Mouse (Mus musculus): Measurements from ENCODE around the gene Gm49361.

The Gm49361 gene

DNA sequence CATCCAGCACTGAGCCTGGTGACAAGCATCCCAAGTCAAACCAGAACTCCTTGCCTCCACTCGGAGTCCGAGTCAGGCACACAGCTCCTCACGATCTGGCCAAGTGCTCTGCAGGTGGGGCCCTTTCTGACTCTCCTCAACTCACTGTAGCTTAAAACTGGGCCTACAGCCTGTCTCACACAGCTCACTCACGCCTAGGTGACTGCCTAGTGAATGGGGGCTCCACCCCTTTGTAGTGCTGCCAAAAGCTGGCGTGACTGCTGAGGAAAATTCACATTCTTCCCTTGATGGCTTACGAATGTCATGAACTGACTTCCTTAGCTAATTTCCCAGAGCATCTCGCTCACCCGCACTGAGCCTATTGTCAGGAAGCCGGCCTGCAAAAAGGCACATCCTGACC lies 15.4 kb downstream of the Gm49361 start:
- no peak for DNase-seq (ENCODE audit: low spot score in 2 of 2)

DNA sequence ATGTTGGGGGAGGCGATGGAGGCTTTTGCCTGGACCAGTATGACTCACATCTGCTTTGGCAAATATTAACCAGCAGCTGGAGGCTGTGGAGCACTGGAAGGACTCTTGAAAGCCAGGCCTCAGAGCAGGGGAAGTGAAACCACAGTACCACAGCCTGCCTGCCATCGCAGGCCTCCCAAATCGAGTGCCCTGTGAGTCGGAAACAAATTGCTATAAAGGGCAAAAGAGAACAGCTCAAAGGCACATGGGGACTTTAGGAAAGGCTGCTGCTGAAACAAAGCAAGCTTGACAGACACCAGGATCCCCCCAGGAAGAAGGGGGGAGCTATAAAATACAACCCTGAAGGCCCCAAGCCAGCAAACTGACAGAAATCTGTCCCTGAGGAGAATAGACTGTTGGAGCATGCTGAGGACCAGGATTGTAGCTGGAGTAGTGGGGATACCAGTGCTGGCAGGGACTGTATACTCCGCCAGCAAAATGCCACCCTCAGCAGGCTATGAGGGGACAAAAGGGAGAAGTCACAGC lies 15.9 kb downstream of the Gm49361 start:
- DNase-seq (ENCODE audit: low spot score in 2 of 2), result peak in 1 of 2 experiments; percentile 56

DNA sequence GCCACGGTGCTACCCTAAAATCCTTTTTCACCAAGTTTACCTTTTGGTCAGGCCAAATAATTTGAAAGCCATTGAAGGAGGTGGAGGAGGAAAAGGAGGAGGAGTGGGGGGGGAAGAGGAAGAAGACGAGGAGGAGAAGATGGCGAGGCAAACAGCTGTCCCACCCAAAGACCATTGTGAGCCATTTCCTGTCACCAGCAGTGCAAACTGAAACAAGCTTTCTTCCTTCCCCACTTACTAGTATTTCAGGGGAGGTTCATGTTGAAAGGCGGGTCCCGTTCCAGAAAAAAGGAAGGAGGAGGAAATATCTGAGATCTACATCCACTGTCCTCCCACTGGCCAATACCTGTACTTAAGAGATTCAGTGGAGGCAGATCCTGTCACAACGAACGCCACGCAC lies 16.5 kb downstream of the Gm49361 start:
- no peak for DNase-seq (ENCODE audit: low spot score in 2 of 2)

DNA sequence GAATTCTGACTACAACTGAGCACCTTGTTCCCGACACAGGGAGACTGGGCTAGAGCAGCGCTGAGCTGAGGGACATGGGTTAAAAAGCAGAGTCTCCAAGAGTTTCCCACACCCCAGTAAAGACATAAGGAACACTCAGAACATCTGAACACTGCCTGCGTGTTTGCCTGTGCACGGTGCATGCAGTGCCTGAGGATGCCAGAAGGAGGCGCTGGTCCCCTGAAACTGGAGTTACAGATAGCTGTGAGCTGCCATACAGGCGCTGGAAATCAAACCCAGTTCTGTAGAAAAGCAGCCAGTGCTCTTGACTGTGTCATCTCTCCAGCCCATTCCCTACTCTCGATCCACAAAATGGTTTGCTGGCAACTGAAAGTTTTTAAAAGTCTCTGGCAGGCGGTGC lies 19.7 kb downstream of the Gm49361 start:
- peak in 1 of 2 experiments; percentile 61 for DNase-seq (ENCODE audit: low spot score in 2 of 2)

DNA sequence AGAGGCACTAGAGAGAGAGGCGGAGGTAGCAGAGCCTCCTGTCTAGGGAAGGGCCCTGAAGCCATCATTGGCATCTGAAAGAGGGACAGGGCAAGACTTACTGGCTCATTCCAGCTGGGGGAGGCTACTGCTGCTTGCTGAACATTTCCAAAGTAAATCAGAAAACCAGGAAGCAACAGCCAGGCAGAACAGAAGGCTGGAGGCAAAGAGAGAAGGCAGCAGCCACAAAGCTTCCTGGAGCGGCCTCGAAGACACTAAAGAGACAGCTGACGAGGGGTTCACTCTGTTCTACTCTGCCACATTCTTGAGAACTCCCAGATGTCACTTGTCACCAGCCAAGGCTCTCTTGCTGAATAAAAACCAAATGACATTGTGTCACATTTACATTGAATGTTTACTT lies 21.4 kb downstream of the Gm49361 start:
- DNase-seq (ENCODE audit: low spot score in 2 of 2), result no peak

DNA sequence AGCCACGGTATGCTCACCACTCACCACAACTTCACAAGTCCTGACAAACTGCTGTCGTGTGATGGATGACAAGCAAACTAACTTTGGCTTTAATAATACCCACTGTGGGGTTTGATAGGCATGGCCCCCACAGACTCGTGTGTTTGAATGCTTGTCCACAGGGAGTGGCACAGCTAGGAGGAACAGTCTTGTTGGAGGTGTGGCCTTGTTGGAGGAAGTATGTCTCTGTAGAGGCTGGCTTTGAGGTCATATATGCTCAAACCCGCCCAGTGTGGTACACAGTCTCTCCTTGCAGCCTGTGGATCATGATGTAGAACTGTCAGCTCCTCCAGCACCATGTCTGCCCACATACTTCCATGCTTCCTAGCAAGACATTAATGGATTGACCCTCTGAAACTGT lies 27.7 kb downstream of the Gm49361 start:
- no peak for DNase-seq (ENCODE audit: low spot score in 2 of 2)

DNA sequence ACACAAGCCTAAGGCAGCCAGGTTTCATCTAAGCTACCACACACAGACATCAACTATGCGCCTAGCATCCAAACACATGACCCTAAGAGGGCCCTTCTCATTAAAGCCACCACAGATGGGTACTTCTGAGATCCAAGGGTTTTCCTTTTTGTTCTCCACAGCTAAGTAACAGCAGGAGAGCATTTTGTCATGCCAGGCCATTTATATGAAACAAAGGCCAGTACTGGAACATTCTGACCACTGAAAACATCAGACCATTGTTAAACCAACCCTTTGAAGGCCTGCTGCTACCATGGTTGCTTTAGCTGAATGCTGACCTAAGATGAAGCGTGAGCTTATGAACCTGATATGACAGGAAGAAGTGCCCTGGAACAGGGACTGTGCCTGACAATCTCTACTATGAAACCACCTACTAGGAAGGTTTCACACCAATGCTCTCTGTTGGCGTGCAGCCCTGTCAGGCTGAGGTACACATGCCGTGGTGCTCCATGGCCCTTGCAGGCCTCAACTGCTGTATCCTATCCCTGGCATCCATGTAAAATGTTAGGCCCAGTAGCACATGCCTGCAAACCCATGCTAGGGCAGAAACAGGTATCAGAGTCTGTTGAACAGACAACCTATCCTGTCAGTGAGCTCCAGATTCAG lies 29.2 kb downstream of the Gm49361 start:
- DNase-seq (ENCODE audit: low spot score in 2 of 2), result no peak

DNA sequence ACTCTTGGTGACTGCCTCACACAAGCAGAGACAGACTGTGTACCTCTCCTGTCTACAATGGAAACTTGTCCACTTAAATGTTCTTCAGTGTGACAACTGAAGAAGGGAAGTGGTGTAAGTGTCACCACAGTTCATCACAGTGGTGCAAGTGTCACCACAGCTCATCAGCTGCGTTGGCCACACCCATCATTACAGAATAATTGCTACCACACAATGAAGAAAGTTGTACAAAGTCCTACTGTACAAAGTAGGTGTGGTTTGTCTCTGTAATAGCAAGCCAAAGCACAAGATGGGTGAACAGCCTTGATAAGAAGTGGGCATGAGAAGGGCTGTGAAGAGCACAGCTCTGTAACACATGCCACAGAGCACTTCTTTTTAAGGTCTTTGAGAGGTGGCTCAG lies 33.0 kb downstream of the Gm49361 start:
- no peak for DNase-seq (ENCODE audit: low spot score in 2 of 2)

DNA sequence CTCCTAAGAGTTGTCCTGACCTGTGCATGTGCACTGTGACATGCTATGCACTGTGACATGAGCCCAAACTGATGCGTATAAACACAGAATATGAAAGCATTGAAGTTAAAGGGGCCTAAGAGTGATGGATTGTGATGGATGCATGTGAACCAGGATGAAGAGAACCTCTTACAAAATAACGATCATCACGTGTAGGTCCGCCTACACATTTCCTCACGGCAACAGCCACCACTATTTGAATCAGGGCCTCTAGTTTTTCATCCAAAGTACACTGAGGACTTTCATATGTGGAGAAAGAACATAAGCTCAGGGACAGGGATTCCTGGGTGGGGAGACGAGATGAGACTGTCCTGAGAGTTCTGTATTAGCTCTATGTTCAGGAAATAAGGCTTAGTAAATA lies 34.8 kb downstream of the Gm49361 start:
- DNase-seq (ENCODE audit: low spot score in 2 of 2), result no peak

DNA sequence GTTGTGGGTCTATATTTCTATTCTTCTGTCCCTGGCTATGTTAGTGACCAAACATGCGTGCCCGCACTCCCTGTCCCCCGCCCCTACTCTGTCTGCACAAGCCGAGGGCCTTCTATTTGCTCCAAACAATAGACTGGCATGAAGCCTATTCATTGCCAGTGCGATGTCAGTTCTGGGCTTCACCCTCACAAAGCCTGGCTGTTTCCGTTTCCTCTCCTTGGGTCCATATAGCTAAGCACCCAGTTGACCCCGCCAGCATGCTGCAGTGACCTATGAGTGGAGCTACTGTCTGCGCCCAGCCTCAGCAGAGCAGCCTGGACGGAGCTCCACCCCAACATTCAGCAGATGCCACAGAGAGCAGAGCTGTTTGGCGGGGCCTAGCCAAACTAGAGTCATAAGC lies 36.7 kb downstream of the Gm49361 start:
- no peak for DNase-seq (ENCODE audit: low spot score in 2 of 2)

DNA sequence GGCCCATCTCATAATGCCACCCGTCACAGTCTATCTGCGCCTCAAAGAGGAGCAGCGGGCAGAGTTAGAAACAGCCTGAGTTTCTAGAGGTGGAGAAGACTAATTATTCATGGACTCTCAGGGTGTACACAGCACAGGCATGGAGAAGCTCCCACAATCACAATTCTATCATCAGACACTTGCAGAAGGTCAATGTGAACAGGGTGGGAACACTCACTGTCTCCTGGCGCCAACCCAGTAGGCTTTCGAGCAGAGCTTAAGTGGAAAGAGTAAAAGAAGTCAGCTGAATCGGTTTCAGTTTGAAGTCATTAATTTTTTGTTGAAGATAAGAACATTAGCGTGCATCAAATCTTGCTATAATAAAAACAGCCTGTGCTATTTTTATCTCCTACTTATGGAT lies 37.3 kb downstream of the Gm49361 start:
- DNase-seq (ENCODE audit: low spot score in 2 of 2), result no peak

DNA sequence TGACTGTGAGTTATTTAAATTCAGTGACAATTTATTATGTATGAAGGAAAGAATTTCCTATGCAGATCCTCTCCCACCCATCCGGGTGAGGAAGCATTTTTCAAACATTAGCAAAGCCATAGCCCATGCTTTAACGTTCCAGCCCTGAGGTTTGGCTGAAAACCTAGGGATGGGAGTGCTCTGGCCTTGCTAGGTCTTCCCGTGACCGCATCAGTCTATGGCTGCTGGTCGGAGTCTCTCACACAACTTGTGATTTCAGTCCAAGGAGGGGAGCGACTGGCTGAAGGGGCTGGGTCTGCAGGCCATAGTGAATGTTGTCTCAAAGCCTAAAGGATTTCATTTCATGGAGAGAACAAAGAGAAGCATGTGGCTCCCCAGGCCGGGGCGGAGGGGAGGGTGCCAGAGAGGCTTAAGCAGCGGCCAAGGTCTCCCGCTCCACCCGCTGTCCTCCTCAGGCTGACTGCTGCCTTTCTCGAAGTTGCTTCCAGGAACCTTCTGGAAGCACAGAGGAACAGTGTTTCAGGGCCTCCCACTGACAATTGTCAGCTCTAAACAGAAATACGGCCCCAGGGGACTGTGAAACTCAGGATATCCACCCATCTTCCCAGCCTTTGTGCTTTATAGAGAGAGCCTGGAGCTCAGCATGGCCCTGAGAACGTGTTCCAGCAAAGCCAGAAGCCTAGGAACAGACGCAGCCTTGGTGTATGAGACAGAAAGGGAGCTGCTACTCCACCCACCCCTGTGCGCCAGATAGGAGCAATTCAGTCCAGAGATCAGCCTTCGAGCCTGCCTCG lies 38.6 kb downstream of the Gm49361 start:
- no peak for DNase-seq (ENCODE audit: low spot score in 2 of 2)

DNA sequence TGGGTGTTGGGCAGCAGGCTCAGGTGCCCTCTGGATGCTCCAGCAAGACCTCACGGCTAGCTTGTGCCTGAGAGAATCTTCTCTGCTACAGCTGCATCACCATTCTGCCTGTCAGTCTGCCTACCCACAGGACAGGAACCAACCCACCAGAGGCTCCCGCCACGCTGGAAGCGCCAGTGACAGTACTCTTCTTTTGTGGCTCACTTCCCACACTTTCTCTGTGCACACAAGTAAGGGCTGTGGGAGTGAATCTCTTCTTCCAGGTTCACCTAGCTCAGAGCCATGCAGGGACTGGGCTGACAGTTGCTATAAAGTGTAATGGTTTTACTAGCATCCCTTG lies 39.2 kb downstream of the Gm49361 start:
- DNase-seq (ENCODE audit: low spot score in 2 of 2), result no peak

DNA sequence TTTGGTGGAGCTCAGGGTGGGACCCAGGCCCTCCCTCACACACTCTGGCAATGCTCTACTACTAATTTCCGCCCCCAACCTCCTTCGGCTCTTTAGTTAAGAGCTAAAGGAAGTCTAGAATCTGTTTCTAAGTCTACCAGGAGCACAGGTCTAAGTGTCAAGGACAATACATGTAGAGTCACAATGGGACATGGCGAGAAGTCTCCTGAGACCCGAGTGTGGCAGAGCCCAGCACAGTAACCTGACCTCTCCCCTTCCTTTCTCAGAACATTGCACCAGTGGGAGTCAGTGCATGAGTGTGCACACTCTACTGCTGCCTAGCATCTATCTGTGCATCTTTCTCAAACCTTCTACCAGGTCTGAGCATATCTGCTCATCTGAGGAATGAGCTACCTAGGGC lies 40.1 kb downstream of the Gm49361 start:
- DNase-seq (ENCODE audit: low spot score in 2 of 2), result no peak

DNA sequence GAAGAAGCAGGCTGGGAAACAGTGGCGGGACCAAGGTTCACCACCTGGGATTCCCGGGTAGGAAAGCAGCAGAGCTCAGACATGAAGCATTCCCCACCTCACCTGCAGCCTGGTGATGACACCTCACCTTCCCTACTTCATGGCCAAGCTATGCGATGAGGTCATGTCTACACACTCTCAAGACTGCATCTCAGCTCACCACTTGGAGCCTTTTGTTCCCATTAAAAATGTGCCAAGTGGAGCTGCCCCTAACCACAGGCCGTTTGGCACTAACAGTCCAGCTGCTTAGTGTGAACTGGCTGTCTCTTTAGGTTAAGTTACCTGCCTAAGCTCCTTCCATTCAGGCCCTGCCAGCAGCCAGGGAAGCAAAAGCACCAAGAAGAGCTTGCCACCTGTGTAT lies 40.8 kb downstream of the Gm49361 start:
- no peak for DNase-seq (ENCODE audit: low spot score in 2 of 2)

DNA sequence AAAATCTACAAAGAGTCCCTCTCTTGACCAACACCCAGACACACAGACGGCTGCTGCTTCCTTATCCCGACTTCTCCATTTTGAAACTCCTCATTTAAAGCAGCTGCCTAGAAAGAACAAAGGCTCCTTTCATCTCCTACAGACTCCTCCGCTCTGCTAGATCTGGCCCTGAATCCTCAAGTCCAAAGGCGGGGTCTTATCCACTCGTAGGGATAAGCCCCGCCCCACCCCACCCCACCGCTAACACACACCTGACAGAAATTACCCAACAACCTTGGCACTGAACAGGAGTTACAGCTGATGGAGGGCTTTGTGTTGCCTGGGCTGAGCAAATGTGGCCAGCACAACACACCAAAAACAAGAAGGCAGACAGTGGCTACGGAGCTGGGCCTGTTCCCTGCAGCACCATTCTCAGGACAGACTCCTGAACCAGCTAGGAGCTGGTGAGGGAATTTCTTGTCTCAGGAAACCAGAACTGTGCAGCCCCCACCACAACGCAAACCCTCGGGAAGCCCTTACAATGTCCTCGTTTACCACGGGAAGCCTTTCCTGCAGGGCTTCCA lies 43.9 kb downstream of the Gm49361 start:
- DNase-seq (ENCODE audit: low spot score in 2 of 2), result no peak

DNA sequence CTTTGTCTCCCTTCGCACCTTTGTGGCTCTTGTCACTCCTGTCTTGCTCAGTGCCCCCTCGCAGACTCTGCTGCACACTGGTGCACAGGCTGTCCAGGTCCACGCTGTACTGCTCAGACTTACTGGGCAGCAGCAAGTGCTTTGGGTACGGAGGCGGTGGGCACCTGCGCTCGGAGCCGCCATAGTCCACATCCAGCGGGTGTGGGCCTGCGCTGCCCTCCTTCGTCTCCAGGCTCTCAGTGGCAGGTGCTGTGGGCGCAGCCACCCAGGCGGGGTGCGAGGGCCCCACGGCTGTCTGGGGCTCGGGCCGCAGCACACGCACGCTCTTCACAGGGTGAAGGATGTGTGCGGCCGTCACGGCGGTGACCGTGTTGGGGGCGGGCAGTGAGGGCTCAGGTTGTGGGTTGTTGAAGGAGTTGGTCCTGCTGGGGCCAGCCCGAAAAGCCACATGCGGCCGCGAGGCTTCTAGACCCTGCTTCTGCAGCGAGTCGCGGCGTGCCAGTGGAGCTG lies 46.4 kb downstream of the Gm49361 start:
- no peak for DNase-seq (ENCODE audit: low spot score in 2 of 2)

DNA sequence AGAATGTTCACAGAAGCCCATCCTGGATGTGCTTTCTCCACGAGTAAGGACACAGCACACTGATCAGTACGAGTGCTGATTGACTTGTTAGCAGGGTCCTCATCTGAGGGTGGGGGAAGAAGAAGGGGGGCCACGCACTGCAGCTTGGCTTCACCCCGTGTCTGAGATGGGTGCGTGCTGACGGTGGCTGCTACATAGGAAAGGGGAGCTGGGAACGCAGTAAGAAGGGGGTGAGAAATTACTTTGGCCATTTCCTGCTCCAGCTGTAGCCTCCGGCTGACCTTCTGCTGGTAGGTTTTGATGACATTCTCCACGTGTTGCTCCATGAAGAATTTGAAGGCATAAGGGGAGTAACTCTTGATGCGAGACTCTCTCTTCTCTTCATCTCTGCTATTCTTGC lies 46.9 kb downstream of the Gm49361 start:
- DNase-seq (ENCODE audit: low spot score in 2 of 2), result no peak

DNA sequence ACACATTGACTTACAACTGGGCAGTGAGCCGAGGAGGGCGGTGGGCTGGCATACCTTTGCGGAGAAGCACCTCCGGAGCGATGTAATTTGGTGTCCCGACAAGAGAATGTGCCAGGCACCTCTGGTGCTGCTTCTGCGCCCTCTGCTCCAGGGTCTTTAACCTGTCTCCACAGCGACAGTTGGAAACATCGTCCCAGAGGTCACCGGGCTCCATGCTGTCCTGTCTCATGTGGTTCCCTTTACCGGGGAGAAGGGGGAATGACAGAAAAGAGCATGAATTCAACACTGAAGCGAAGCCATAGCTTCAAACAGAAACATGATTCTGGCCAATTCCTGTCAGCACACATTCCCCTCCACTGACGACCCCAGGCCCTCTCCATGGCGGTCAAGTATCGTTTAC lies 49.8 kb downstream of the Gm49361 start:
- DNase-seq (ENCODE audit: low spot score in 2 of 2), result peak in 1 of 2 experiments; percentile 2

DNA sequence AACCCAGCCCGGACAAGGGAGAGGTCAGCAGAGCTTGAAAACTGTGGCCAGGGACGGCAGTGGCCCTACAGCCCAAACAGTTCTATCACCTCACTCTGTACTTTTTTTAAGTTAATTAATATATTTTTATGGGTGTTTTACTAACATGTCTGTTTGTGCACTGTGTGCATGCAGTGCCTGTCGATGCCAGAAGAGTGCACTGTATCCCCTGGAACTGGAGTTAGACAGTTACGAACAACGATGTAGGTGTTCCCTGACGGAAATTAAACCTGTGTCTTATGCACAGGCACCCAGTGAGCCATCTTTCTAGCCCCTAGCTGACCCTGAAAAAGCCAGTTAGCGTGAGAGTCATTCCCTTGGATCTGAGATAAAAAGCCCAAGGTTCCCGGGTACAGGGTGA lies 50.4 kb downstream of the Gm49361 start:
- DNase-seq (ENCODE audit: low spot score in 2 of 2), result peak in 1 of 2 experiments; percentile 44

DNA sequence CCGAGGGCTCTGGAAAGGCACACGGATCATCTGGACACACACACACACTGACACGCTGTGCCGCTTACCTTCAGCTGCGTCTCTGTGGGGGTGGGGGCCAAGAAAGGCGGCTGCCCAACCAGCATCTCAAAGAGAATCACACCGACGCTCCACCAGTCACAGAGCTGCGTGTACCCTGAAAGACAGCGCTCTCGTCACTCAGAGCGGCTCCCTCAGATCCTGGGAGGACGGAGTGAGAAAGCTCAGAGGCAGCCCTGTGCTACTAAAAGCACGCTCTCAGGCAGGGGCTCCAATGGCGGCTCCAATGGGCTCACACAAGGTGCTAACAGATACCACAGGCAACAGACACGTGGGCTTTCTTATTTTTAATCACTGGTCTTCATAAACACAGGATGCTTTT lies 51.7 kb downstream of the Gm49361 start:
- DNase-seq (ENCODE audit: low spot score in 2 of 2), result no peak

DNA sequence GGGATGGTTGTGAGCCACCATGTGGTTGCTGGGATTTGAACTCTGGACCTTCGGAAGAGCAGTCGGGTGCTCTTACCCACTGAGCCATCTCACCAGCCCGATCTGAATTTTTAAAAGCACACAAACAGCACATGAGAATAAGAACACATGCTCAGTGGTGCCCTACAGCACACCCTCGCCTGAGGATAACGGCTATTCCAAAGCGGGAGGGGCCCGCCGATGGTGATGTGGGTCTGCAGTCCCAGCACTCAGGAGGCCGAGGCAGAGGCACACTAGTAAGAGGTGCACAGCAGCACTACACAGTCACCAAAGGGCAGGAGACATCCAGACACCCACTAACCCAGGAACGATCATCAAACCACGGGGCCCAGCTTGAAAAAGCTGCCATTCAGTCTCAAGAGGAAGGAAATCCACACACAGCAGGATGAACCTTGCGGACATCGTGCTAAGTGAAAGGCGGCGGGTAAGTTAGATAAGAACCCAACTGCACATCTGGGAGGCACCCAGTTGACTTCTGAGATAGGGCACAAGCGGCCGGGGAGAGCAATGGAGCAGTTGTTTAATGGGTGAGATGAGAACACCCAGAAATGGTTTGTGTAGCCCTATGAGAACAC lies 53.3 kb downstream of the Gm49361 start:
- DNase-seq (ENCODE audit: low spot score in 2 of 2), result peak; percentile 37 to 52

All from spleen, postnatal 10 days (tissue).